Mouse (Mus musculus) thymus, postnatal 10 days (tissue): ENCODE measurements around the gene Agrn.
"Not testable (repeated sequence)": the region's sequence is repeated elsewhere in the genome, so short reads cannot be mapped to it uniquely, and the experiment has no call there.

Source experiments
- DNase-seq, 2 experiments: peaks; one replicate each; pipeline ENCODE4 v3.0.0; 2021; ENCODE audit warnings: low spot score in 2 of 2

Gene Agrn

GRCm38 (mm10) chr4:156154771-156155170 is 42.5 kb downstream of the Agrn start:
- no peak for DNase-seq

- not testable (repeated sequence) for DNase-seq
These were observed 46.4 kb downstream of the Agrn start for GRCm38 (mm10) chr4:156150887-156151286.

DNA sequence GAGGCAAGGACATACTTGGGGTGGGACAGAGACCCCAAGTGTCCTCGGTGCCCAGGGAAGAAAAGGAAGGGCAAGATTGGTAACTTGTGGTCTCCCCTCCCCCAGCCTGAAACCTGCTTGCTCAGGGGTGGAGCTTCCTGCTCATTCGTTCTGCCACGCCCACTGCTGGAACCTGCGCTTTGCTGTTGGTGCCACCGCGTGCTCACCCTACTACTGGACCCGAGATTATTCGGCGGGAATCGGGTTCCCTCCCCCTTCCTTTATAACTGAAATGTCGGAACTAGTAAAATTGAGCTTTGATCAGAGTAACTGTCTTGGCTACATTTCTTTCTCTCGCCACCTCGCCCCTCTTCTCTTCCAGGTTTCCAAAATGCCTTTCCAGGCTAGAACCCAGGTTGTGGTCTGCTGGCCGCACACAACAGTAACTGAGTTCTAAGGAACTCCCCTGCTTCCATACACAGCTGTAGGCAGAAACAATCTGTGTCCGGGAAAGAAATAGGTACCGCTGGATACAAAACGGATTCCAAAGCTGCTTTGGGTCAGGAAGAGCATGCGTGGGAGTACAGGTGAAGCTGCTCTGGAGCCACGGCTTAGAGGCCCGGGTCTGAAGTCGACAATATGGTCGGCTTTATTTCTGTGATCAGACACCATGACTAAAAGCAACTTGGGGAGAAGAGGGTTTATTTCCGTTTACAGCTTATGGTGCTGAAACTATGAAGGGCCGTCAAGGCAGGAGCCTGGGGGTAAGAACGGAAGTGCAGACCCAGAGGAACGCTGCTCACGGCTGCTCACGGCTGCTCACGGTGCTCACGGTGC is 60.8 kb downstream of the Agrn start:
- DNase-seq: no peak

- DNase-seq: no peak
These were observed 61.5 kb downstream of the Agrn start for GRCm38 (mm10) chr4:156135801-156136200.

DNA sequence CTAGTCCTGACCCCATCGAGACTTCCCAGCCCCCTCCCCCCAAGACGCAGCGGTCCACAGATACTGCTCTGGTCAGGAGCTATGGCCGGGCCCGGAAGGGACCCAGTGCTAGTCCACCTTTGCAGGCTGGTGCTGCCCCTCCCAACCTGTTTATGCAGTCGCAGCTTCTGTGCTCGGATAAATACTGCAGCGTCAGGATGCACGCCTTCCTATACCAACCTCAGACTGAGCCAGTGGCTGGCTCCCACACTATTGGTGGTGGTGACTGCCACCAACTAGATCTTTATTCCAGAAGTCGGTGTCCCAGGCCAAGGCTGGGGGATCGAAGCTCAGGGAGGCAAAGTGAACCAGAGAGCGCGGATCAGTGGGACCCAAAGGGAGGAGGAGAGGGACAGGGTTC is 62.2 kb downstream of the Agrn start:
- no peak for DNase-seq

GRCm38 (mm10) chr4:156133943-156134605 is 63.2 kb downstream of the Agrn start:
- no peak for DNase-seq

DNA sequence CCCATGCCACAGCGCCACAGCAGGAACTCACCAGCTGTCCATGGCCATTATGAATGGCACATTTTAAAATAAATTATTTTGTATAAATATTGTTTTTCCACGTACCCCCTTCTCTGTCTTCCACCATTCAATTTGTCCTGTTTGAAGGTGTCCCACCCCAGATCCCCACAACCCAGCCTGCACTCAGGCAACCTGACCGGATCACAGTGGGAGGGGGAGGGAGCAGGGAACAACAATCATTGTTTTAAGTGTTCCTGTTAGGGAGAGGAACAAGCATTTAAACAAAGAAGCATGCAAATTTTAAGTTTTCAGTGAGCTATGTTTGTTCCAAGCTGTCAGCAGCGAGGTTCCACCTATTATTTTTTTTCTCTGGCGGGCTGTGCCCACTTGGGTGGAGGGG is 64.0 kb downstream of the Agrn start:
- DNase-seq: no peak

- no peak for DNase-seq
These were observed 66.3 kb downstream of the Agrn start for GRCm38 (mm10) chr4:156130940-156131339.

DNA sequence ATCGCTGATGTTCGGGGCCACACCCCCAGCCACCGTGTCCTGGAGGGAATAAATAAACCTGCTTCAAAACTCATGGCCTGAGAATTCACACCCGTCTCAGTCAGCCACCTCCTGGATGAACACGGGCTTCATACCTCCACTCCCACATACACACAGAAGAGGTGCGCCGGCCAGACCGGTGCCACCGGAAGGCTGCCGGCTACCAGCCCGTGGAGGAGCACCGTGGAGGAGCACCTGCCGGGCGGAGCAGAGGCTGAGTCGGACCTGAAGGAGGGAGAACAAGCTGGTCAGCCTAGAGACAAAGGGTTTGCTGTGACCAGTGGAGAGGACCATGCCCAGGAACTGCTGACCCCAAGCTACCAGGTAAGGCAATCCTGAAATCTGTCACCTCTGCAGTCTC is 66.9 kb downstream of the Agrn start, which contains the start of gene Rnf223:
Gene Rnf223, plus strand, starts transcription at position 78 of the 400 bp plus-strand sequence.
- DNase-seq: no peak

DNA sequence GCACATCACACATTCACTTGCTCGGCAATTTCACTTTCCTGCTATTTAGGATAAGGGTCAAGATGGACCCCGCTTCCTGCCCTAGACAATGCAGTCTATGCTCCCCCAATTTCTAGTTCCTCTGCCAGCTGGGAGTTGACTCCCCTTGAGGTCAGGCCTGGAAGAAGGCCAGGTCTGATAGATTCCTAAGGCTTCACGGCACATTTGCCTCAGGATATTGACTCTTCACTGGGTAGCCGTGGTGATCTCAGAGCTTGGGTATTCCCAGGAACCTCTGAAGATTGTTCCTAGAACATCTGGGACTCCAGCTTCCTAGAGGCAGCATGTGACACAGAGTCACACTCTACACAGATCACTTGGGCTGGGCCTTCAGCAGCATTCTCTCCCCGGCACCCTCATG is 68.5 kb downstream of the Agrn start:
- DNase-seq: no peak

GRCm38 (mm10) chr4:156126841-156127240 is 70.4 kb downstream of the Agrn start:
- DNase-seq: no peak

DNA sequence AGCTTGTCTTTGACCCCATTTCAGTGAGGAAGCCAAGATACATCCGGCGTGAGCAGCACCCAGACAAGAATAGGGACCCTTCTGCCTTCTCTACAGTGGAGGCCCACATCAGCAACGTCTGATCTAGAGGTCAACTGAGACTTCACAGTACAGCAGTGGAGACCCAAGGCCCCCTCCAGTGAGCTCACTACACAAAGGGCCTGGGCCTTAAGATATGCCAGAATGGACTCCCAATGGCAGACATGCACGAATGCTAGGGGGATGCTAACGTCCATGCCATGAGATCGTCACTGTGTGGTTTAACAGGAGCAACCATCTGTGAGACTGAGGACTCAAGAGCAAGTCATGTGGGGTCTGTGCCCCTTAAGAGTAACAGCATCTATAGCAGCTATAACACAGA is 71.9 kb downstream of the Agrn start:
- DNase-seq: no peak

DNA sequence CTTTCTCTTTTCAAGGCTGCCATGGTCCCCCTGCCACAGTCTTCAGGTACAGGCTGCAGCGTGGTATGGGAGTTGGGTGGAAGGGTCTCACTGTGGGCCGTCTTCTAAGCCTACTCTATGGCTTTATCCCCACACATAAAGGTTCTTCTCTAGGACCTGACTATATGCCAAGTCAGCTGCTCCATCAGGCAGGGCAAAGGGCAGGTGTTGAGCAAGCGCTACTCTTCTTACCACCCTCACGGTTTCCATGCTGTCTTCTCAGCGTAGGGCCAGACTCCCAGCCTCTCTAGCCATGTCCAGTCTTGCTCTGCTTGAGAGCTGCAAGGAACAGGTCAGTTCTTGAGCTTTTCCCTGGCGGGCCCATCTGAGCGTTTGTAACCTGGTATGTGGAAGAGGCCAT is 73.2 kb downstream of the Agrn start:
- DNase-seq: no peak
